Mouse (Mus musculus): ENCODE results near the gene Ptprd. TPM values are rescaled to one million over a fixed set of nuclear protein-coding genes. Genes with fewer than 3 reads are reported as not detected.

Gene Ptprd
- polyA plus RNA-seq, 1 experiment from 2014 or later, result 41.8 TPM

- no peak for ATAC-seq (ENCODE audit: insufficient number of reproducible peaks, insufficient read depth, low FRiP score, low TSS enrichment)
- Histone ChIP-seq H3K27ac (no peak overlapping the region), H3K4me3 (no peak overlapping the region), H3K27me3 (no peaks in the 10 kb centered on the region), H3K9me3 (no peaks in the 10 kb centered on the region), H3K4me1 (no peaks in the 10 kb centered on the region), H3K4me2 (replicated peaks) (no peak overlapping the region), H3K9ac (no peak overlapping the region), H3K36me3 (no peaks in the 10 kb centered on the region)
- 83% methylated on average over 3 of the region's 3 CpGs for WGBS
Observed at GRCm38 (mm10) chr4:78142088-78142766, 69.5 kb downstream of the Ptprd start.

- ATAC-seq (ENCODE audit: insufficient number of reproducible peaks, insufficient read depth, low FRiP score, low TSS enrichment), result no peak
- Histone ChIP-seq H3K4me1 (no peaks in the 10 kb centered on the region), H3K27ac (no peak overlapping the region), H3K4me3 (no peak overlapping the region), H3K9ac (no peak overlapping the region), H3K4me2 (replicated peaks) (no peak overlapping the region), H3K36me3 (no peaks in the 10 kb centered on the region), H3K27me3 (no peaks in the 10 kb centered on the region), H3K9me3 (no peaks in the 10 kb centered on the region)
- 70% methylated on average over 3 of the region's 3 CpGs for WGBS
Observed at GRCm38 (mm10) chr4:78110898-78111297, 100.9 kb downstream of the Ptprd start.

GRCm38 (mm10) chr4:78097526-78097925, 114.2 kb downstream of the Ptprd start:
- H3K9me3 ChIP-seq, result no peaks in the 10 kb centered on the region
- no peaks in the 10 kb centered on the region for H3K4me1 ChIP-seq
- H3K4me2 ChIP-seq (replicated peaks), result no peak overlapping the region
- no peak for ATAC-seq (ENCODE audit: insufficient number of reproducible peaks, insufficient read depth, low FRiP score, low TSS enrichment)
- no peaks in the 10 kb centered on the region for H3K36me3 ChIP-seq
- no peaks in the 10 kb centered on the region for H3K27me3 ChIP-seq
- no peak overlapping the region for H3K9ac ChIP-seq
- no peak overlapping the region for H3K4me3 ChIP-seq
- no peak overlapping the region for H3K27ac ChIP-seq

GRCm38 (mm10) chr4:78082744-78083143, 129.0 kb downstream of the Ptprd start:
- Histone ChIP-seq H3K4me2 (replicated peaks) (no peak overlapping the region), H3K27ac (no peak overlapping the region), H3K36me3 (no peaks in the 10 kb centered on the region), H3K4me1 (no peaks in the 10 kb centered on the region), H3K27me3 (no peaks in the 10 kb centered on the region), H3K9me3 (no peaks in the 10 kb centered on the region), H3K9ac (no peak overlapping the region), H3K4me3 (no peak overlapping the region)
- no peak for ATAC-seq (ENCODE audit: insufficient number of reproducible peaks, insufficient read depth, low FRiP score, low TSS enrichment)

- no peak overlapping the region for H3K4me3 ChIP-seq
- no peaks in the 10 kb centered on the region for H3K4me1 ChIP-seq
- no peaks in the 10 kb centered on the region for H3K9me3 ChIP-seq
- no peak overlapping the region for H3K27ac ChIP-seq
- H3K36me3 ChIP-seq, result no peaks in the 10 kb centered on the region
- H3K9ac ChIP-seq, result no peak overlapping the region
- no peak for ATAC-seq (ENCODE audit: insufficient number of reproducible peaks, insufficient read depth, low FRiP score, low TSS enrichment)
- no peak overlapping the region for H3K4me2 ChIP-seq (replicated peaks)
- no peaks in the 10 kb centered on the region for H3K27me3 ChIP-seq
Observed at GRCm38 (mm10) chr4:78077499-78077898, 134.3 kb downstream of the Ptprd start.

- Histone ChIP-seq H3K9ac (no peak overlapping the region), H3K4me2 (replicated peaks) (no peak overlapping the region), H3K36me3 (no peaks in the 10 kb centered on the region), H3K27ac (no peak overlapping the region), H3K4me1 (no peaks in the 10 kb centered on the region), H3K27me3 (no peaks in the 10 kb centered on the region), H3K9me3 (no peaks in the 10 kb centered on the region), H3K4me3 (no peak overlapping the region)
- 75% methylated on average over 1 of the region's 1 CpGs for WGBS
- ATAC-seq (ENCODE audit: insufficient number of reproducible peaks, insufficient read depth, low FRiP score, low TSS enrichment), result no peak
Observed at GRCm38 (mm10) chr4:78077087-78077486, 134.7 kb downstream of the Ptprd start.

- Histone ChIP-seq H3K9me3 (no peaks in the 10 kb centered on the region), H3K9ac (no peak overlapping the region), H3K4me2 (replicated peaks) (no peak overlapping the region), H3K27me3 (no peaks in the 10 kb centered on the region), H3K4me1 (no peaks in the 10 kb centered on the region), H3K4me3 (no peak overlapping the region), H3K36me3 (no peaks in the 10 kb centered on the region), H3K27ac (no peak overlapping the region)
- ATAC-seq (ENCODE audit: insufficient number of reproducible peaks, insufficient read depth, low FRiP score, low TSS enrichment), result no peak
- WGBS, result 50% methylated on average over 5 of the region's 5 CpGs
Observed at GRCm38 (mm10) chr4:78038401-78038800, 173.4 kb downstream of the Ptprd start.

- ATAC-seq (ENCODE audit: insufficient number of reproducible peaks, insufficient read depth, low FRiP score, low TSS enrichment), result no peak
Observed at GRCm38 (mm10) chr4:78002065-78002464, 209.7 kb downstream of the Ptprd start.

GRCm38 (mm10) chr4:77992709-77993108, 219.1 kb downstream of the Ptprd start:
- no peak overlapping the region for H3K4me2 ChIP-seq (replicated peaks)
- no peak for ATAC-seq (ENCODE audit: insufficient number of reproducible peaks, insufficient read depth, low FRiP score, low TSS enrichment)
- WGBS, result 76% methylated on average over 4 of the region's 4 CpGs

More at GRCm38 (mm10) chr4:78002065-78002464, 209.7 kb downstream of the Ptprd start:
- H3K9me3 ChIP-seq, result no peaks in the 10 kb centered on the region
- H3K4me3 ChIP-seq, result no peak overlapping the region
- H3K4me1 ChIP-seq, result no peaks in the 10 kb centered on the region
- no peak overlapping the region for H3K4me2 ChIP-seq (replicated peaks)
- no peaks in the 10 kb centered on the region for H3K36me3 ChIP-seq
- 53% methylated on average over 1 of the region's 1 CpGs for WGBS
- H3K27me3 ChIP-seq, result no peaks in the 10 kb centered on the region
- H3K27ac ChIP-seq, result no peak overlapping the region
- H3K9ac ChIP-seq, result no peak overlapping the region

GRCm38 (mm10) chr4:77982094-77982493, 229.7 kb downstream of the Ptprd start:
- Histone ChIP-seq H3K9me3 (no peaks in the 10 kb centered on the region), H3K27me3 (no peaks in the 10 kb centered on the region), H3K9ac (no peak overlapping the region), H3K4me2 (replicated peaks) (no peak overlapping the region), H3K36me3 (no peaks in the 10 kb centered on the region), H3K27ac (no peak overlapping the region), H3K4me1 (no peaks in the 10 kb centered on the region), H3K4me3 (no peak overlapping the region)
- WGBS, result 85% methylated on average over 4 of the region's 4 CpGs
- no peak for ATAC-seq (ENCODE audit: insufficient number of reproducible peaks, insufficient read depth, low FRiP score, low TSS enrichment)

More at GRCm38 (mm10) chr4:77992709-77993108, 219.1 kb downstream of the Ptprd start:
- Histone ChIP-seq H3K4me1 (no peaks in the 10 kb centered on the region), H3K36me3 (no peaks in the 10 kb centered on the region), H3K27me3 (no peaks in the 10 kb centered on the region), H3K4me3 (no peak overlapping the region), H3K9me3 (no peaks in the 10 kb centered on the region), H3K9ac (no peak overlapping the region), H3K27ac (no peak overlapping the region)

- Histone ChIP-seq H3K9me3 (no peaks in the 10 kb centered on the region), H3K27me3 (no peaks in the 10 kb centered on the region), H3K4me3 (no peak overlapping the region), H3K27ac (no peak overlapping the region), H3K4me2 (replicated peaks) (no peak overlapping the region), H3K36me3 (no peaks in the 10 kb centered on the region), H3K4me1 (no peaks in the 10 kb centered on the region), H3K9ac (no peak overlapping the region)
- no peak for ATAC-seq (ENCODE audit: insufficient number of reproducible peaks, insufficient read depth, low FRiP score, low TSS enrichment)
- 18% methylated on average over 2 of the region's 2 CpGs for WGBS
Observed at GRCm38 (mm10) chr4:77961711-77962110, 250.1 kb downstream of the Ptprd start.

GRCm38 (mm10) chr4:77889489-77889888, 322.3 kb downstream of the Ptprd start:
- H3K9me3 ChIP-seq, result no peaks in the 10 kb centered on the region
- H3K27me3 ChIP-seq, result no peaks in the 10 kb centered on the region
- no peaks in the 10 kb centered on the region for H3K36me3 ChIP-seq
- H3K27ac ChIP-seq, result no peak overlapping the region
- H3K9ac ChIP-seq, result no peak overlapping the region
- H3K4me3 ChIP-seq, result no peak overlapping the region
- H3K4me2 ChIP-seq (replicated peaks), result no peak overlapping the region
- no peak for ATAC-seq (ENCODE audit: insufficient number of reproducible peaks, insufficient read depth, low FRiP score, low TSS enrichment)
- no peaks in the 10 kb centered on the region for H3K4me1 ChIP-seq
- 77% methylated on average over 4 of the region's 4 CpGs for WGBS

GRCm38 (mm10) chr4:77880213-77880612, 331.5 kb downstream of the Ptprd start:
- no peaks in the 10 kb centered on the region for H3K36me3 ChIP-seq
- no peak for ATAC-seq (ENCODE audit: insufficient number of reproducible peaks, insufficient read depth, low FRiP score, low TSS enrichment)
- no peak overlapping the region for H3K9ac ChIP-seq
- H3K27ac ChIP-seq, result no peak overlapping the region
- no peak overlapping the region for H3K4me2 ChIP-seq (replicated peaks)
- H3K27me3 ChIP-seq, result no peaks in the 10 kb centered on the region
- H3K9me3 ChIP-seq, result no peaks in the 10 kb centered on the region
- H3K4me3 ChIP-seq, result no peak overlapping the region
- no peaks in the 10 kb centered on the region for H3K4me1 ChIP-seq
- WGBS, result 53% methylated on average over 2 of the region's 2 CpGs
